Mouse (Mus musculus) small intestine, adult 2 months (tissue): ENCODE data around the gene Hsd11b2.

Experiments
- CTCF ChIP-seq: fragments of 200-500 bp; IDR thresholded peaks from 2 replicates; pipeline ENCODE4 v1.5.1; 2012; ENCODE audit warnings: low read depth, mild to moderate bottlenecking, control low read depth, inconsistent platforms, low read length, moderate library complexity, mixed read lengths; ENCODE audit not compliant: insufficient replicate concordance, insufficient read length; ENCODE audit errors: extremely low read depth
- POLR2A ChIP-seq: fragments of 200-500 bp; IDR thresholded peaks from 2 replicates; pipeline ENCODE4 v1.6.1; 2012; ENCODE audit warnings: low read depth, mild to moderate bottlenecking, control low read depth, inconsistent platforms, low read length, moderate library complexity

DNA sequence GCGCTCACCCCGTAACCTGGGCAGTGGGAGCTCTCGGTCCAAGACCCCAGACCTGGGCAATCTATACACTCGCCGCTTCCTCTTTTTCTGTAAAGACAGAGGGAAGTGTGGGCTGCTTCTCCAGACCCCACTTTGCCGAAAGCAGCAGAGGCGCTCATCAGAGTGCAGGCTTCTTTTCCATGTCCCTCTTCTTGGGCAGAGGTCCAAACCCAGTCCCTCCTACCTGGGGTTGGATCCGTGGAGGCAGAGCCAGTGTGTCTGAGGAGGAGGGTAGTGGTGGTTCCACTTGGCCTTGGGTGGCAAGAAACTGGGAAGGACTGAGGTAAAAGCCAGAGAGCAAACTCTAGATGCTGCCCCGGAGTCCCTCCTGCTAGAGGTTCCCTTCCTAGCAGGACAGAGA is 45.6 kb upstream of the Hsd11b2 start:
- TF ChIP-seq CTCF (no peak), POLR2A (no peak)
